Mouse (Mus musculus) ovary, postnatal 14 days (tissue): ENCODE data around the gene Mtln.
A peak's percentile ranks its signal among the peaks of the same experiment; 100 is the strongest.

Source experiments
- DNase-seq: peaks from one replicate; pipeline ENCODE4 v3.0.0; 2022; ENCODE audit warnings: low spot score

The Mtln gene

GRCm38 (mm10) chr2:127791919-127792603, at the start of gene Mtln:
Gene Mtln (minus strand): TSS chr2:127792488.
- DNase-seq = peak; percentile 71

- no peak for DNase-seq
Measured at GRCm38 (mm10) chr2:127841402-127841801, 49.1 kb upstream of the Mtln start.

DNA sequence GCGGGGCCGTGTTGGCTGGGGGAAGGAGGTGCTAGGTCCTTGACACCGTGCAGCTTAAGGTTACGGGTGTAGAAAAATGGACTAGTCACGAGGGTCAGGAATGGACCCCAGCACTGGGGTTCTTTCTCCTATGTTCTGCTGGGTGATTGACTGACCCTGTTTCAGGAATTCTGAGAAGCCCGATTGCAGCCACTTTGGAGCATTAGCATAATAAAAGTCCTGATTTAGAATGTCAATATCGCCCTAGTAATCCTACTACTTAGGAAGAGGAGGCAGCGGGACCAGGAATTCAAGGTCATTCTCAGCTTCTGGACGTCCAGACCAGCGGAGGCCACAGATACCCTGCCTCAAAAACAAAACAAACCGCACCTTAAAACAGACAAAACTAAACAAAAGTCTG, 47.1 kb upstream of the Mtln start:
- no peak for DNase-seq

DNA sequence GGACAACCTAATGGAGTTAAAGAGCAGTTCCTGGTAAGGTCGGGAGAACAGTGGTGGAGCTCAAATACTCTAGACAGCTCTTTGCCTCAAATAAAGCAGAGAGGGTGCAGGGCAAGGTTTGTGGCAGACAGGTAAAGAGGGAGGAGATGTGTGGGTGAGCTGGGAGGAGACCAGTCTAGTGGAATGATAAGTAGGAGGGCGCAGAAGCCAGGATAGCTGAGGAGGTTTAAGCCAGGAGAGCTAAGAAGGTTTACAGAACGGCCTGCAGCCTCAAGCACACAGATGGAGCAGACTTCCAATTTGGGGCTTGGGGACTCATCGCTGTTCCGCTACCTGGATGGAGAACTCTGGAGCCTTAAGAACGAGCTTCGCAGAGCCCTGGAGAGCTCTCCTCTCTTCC, 46.3 kb upstream of the Mtln start, which contains the start of gene Acoxl:
Gene Acoxl, plus strand, starts transcription at position 301 of the 400 bp plus-strand sequence.
- DNase-seq = no peak

DNA sequence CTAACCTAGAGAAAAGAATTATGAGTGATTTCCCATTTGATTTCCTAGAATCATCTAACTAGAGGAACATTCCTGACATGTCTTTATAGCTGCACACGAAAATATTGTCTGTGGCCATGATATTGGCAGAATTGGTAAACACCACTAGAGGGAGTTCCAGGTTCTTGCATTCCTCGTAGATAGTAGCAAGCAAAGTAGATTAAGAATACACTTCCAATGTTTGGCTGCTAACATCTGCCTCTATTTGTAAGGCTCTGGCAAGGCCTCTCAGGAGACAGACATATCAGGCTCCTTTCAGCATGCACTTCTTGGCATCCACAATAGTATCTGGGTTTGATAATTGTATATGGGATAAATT, 40.5 kb upstream of the Mtln start:
- no peak for DNase-seq

GRCm38 (mm10) chr2:127832103-127832832, 40.0 kb upstream of the Mtln start:
- no peak for DNase-seq

DNA sequence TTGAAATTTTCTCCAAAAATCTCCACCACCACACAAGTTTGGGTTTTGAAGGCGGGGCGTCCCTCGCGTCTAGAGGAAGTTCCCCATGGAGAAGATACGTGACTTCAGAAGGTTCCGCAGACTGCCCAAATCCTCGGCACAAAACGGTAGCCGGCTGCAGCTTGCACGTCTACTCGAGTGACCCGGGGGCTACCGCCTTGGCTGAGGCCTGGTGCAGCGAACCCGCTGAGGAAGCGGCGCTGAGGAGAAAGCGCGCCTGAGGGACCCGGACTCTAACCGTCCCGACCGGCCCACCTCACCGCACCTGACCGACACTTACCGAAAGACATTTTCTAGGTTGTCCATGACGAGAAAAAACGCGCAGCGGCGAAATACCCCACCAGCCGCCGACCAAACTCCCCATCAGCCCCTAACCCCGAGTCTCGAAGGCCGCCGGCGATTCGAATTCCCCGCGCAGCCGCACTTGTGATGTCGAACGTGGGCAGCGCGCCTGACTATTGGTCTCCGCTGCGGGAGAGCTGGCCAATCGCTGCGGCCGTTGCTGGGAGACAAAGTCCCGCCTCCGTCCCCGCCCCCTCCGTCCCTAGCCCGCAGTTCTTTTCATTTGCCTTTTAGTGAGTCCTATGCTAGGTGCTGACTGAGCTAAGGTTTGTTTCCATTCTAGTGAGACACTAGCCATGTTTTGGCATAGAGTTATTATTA, 39.3 kb upstream of the Mtln start, which contains the start of gene Bub1:
Gene Bub1, minus strand, starts transcription at position 465 of the 702 bp plus-strand sequence.
- peak; percentile 91 for DNase-seq

DNA sequence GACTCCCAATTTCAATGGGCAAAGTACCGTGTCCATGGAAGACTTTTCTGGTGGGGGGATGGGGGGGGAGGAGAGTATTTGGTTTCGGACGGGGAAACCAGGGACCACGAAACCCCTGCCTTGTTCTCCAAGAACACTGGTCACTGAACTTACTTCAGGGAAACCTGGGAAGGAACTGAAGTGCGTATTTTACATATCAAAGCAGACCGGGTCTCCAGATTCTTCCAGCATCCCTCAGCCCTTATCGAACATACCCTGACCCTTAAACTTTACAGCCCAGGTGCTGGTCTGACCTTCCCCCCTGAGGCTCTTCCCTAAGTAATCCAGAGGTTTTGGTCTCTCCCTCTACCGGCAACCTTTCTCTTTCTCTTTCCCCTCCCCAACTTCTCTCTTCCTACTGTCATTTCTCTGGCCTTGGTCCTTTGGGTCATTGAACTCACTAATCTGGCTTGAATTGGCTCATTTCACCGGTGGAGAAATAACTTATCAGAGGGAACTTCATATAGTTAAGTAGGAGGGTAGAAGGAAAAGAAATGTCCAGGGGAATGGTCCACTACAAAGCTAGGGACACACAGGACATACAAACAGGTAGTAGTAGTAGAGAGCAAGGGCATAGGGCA, 2.5 kb downstream of the Mtln start:
- no peak for DNase-seq

- no peak for DNase-seq
Measured at GRCm38 (mm10) chr2:127789138-127789537, 3.1 kb downstream of the Mtln start.

- peak; percentile 80 for DNase-seq
Measured at GRCm38 (mm10) chr2:127788440-127789116, 3.7 kb downstream of the Mtln start, which contains the start of gene Nphp1. Gene Nphp1 (minus strand): TSS chr2:127788897.

DNA sequence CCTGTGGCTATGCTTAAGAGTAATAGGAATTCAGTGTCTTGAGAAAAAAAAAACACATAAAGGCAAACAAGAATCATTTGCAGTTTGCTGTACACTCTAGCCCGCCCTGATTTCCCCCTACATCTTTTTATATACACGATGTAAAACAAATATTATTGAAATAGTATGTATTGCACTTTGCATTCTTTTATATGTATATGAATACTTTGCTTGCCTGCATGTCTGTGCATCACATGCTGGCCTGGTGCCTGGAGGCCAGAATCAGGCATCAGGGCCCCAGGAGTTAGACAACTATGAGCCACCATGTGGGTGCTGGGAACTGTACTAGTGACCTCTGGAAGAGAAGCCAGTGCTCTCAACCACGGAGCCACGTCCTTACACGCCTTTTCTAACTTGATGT, 5.1 kb downstream of the Mtln start:
- no peak for DNase-seq

- no peak for DNase-seq
Measured at GRCm38 (mm10) chr2:127778451-127778850, 13.8 kb downstream of the Mtln start.

- DNase-seq = no peak
Measured at GRCm38 (mm10) chr2:127775013-127775412, 17.3 kb downstream of the Mtln start.

GRCm38 (mm10) chr2:127774578-127774941, 17.7 kb downstream of the Mtln start:
- DNase-seq = no peak

- DNase-seq = no peak
Measured at GRCm38 (mm10) chr2:127773938-127774577, 18.2 kb downstream of the Mtln start.

GRCm38 (mm10) chr2:127761587-127761986, 30.7 kb downstream of the Mtln start:
- DNase-seq = no peak

- DNase-seq = no peak
Measured at GRCm38 (mm10) chr2:127760429-127761000, 31.8 kb downstream of the Mtln start.

DNA sequence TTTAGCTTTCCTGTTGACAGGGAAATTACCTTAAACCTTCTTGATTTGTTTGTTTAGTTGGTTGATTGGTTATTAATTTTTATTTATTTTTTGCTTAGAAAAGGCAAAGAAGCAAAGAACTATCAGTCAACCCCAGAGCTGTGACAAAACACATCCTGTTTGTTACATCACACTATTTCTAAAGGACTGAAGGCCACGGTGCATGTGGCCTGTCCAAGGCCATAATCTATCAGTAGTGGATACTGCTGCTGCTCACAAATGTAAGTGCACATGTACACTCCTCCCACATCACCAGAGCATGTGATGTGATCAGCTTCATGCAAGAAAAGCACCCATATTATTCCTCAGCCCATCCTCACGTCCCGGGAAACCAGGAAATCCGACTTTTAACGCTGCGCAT, 32.3 kb downstream of the Mtln start:
- no peak for DNase-seq

DNA sequence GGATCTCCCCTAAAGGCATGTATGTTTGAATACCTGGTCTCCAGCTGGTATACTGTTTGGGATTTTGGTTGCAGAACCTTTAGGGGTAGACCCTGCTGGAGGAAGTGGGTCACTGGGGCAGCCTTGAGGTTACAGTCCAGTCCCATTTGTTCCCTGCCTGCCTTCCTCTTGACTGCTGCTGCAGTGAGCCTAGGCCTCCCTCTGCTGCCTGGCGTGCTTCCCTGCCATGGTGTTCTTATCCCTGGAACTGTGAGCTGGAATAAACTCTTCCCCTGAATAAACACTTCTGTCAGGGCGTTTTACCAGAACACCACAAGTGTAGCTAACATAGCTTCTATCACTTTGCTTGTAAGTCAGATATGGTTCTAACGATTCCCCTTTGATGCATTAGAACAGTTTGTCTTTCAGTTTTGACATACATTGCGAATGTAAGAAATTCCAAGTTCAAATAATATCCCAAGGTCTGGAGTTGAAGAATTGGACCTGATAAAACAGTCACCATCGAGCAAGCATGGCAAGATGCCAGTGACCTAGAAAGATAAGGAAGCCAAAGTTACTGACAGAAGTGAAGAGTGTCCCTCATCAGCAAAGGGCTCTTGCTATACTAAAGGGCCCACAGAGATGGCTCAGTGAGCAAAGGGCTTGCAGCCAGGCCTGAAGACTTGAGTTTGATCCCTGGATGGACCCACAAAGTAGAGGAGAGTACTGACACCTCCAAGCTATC, 33.0 kb downstream of the Mtln start:
- no peak for DNase-seq

- no peak for DNase-seq
Measured at GRCm38 (mm10) chr2:127757171-127757570, 35.1 kb downstream of the Mtln start.
